Mouse (Mus musculus): ENCODE measurements at regions not wholly inside any gene's neighbourhood (a gene's known extent, or its start where the extent isn't known, plus 50 kb on each side); places are given as distances from the start of the nearest gene placed in this dataset.

GRCm38 (mm10) chr3:132006912-132007311, 78.2 kb upstream of the Dkk2 start:
- Histone ChIP-seq H3K4me1 (ENCODE audit: control insufficient read depth, insufficient read depth, low read length) (no peaks in the 10 kb centered on the region), H3K27ac (ENCODE audit: low read depth, low read length) (no peak overlapping the region), H3K9me3 (ENCODE audit: control insufficient read depth, low read length) (no peaks in the 10 kb centered on the region), H3K4me3 (ENCODE audit: low read depth, low read length) (no peak overlapping the region), H3K27me3 (ENCODE audit: control insufficient read depth, insufficient read depth, low read length) (no peaks in the 10 kb centered on the region), H3K9ac (ENCODE audit: low read length) (no peak overlapping the region), H3K4me2 (no peak overlapping the region), H3K36me3 (ENCODE audit: control insufficient read depth, insufficient read depth, low read length) (no peaks in the 10 kb centered on the region)
- ATAC-seq (ENCODE audit: low FRiP score): no peak
- 85% methylated on average over 11 of the region's 11 CpGs for WGBS
- DNase-seq (ENCODE audit: low spot score, missing footprints): peak; percentile 60

- no peak for ATAC-seq (ENCODE audit: low FRiP score)
- WGBS: 89% methylated on average over 4 of the region's 4 CpGs
- Histone ChIP-seq H3K9me3 (ENCODE audit: control insufficient read depth, low read length) (no peaks in the 10 kb centered on the region), H3K9ac (ENCODE audit: low read length) (no peak overlapping the region), H3K4me2 (no peak overlapping the region), H3K4me1 (ENCODE audit: control insufficient read depth, insufficient read depth, low read length) (no peaks in the 10 kb centered on the region), H3K36me3 (ENCODE audit: control insufficient read depth, insufficient read depth, low read length) (no peaks in the 10 kb centered on the region), H3K27me3 (ENCODE audit: control insufficient read depth, insufficient read depth, low read length) (no peaks in the 10 kb centered on the region), H3K4me3 (ENCODE audit: low read depth, low read length) (no peak overlapping the region), H3K27ac (ENCODE audit: low read depth, low read length) (no peak overlapping the region)
- no peak for DNase-seq (ENCODE audit: low spot score, missing footprints)
Measured at GRCm38 (mm10) chr3:132007356-132007755, 77.7 kb upstream of the Dkk2 start.

GRCm38 (mm10) chr3:132015205-132015604, 69.9 kb upstream of the Dkk2 start:
- no peaks in the 10 kb centered on the region for H3K36me3 ChIP-seq (ENCODE audit: control insufficient read depth, insufficient read depth, low read length)
- H3K27me3 ChIP-seq (ENCODE audit: control insufficient read depth, insufficient read depth, low read length): no peaks in the 10 kb centered on the region
- no peaks in the 10 kb centered on the region for H3K9me3 ChIP-seq (ENCODE audit: control insufficient read depth, low read length)
- H3K4me1 ChIP-seq (ENCODE audit: control insufficient read depth, insufficient read depth, low read length): peaks cover 23% of the 10 kb centered on the region
- no peak overlapping the region for H3K9ac ChIP-seq (ENCODE audit: low read length)
- no peak overlapping the region for H3K4me2 ChIP-seq
- peak; percentile 85 for DNase-seq (ENCODE audit: low spot score, missing footprints)
- H3K4me3 ChIP-seq (ENCODE audit: low read depth, low read length): no peak overlapping the region
- no peak for ATAC-seq (ENCODE audit: low FRiP score)
- 47% methylated on average over 6 of the region's 6 CpGs for WGBS
- H3K27ac ChIP-seq (ENCODE audit: low read depth, low read length): no peak overlapping the region

GRCm38 (mm10) chr3:132017485-132018261, 67.4 kb upstream of the Dkk2 start:
- WGBS: 10% methylated on average over 15 of the region's 15 CpGs
- Histone ChIP-seq H3K9me3 (ENCODE audit: control insufficient read depth, low read length) (no peaks in the 10 kb centered on the region), H3K9ac (ENCODE audit: low read length) (0 out of 2 replicates have a peak overlapping the region, but pooled peaks have one; percentile 24), H3K4me1 (ENCODE audit: control insufficient read depth, insufficient read depth, low read length) (peaks cover 23% of the 10 kb centered on the region), H3K4me2 (peak overlapping the region; percentile 30), H3K36me3 (ENCODE audit: control insufficient read depth, insufficient read depth, low read length) (no peaks in the 10 kb centered on the region), H3K4me3 (ENCODE audit: low read depth, low read length) (no peak overlapping the region), H3K27me3 (ENCODE audit: control insufficient read depth, insufficient read depth, low read length) (no peaks in the 10 kb centered on the region), H3K27ac (ENCODE audit: low read depth, low read length) (peak overlapping the region; percentile 35)
- ATAC-seq (ENCODE audit: low FRiP score) (peak; percentile 86), DNase-seq (ENCODE audit: low spot score, missing footprints) (peak; percentile 94)

GRCm38 (mm10) chr3:132018505-132018904, 66.6 kb upstream of the Dkk2 start:
- Histone ChIP-seq H3K4me3 (ENCODE audit: low read depth, low read length) (no peak overlapping the region), H3K9ac (ENCODE audit: low read length) (no peak overlapping the region), H3K4me2 (no peak overlapping the region), H3K9me3 (ENCODE audit: control insufficient read depth, low read length) (no peaks in the 10 kb centered on the region), H3K27ac (ENCODE audit: low read depth, low read length) (no peak overlapping the region), H3K4me1 (ENCODE audit: control insufficient read depth, insufficient read depth, low read length) (peaks cover 23% of the 10 kb centered on the region), H3K36me3 (ENCODE audit: control insufficient read depth, insufficient read depth, low read length) (no peaks in the 10 kb centered on the region), H3K27me3 (ENCODE audit: control insufficient read depth, insufficient read depth, low read length) (no peaks in the 10 kb centered on the region)
- ATAC-seq (ENCODE audit: low FRiP score) (peak; percentile 33; the same call in 1 of the 2 replicates), DNase-seq (ENCODE audit: low spot score, missing footprints) (peak; percentile 82)
- WGBS: 40% methylated on average over 2 of the region's 2 CpGs

GRCm38 (mm10) chr3:132022032-132022431, 63.1 kb upstream of the Dkk2 start:
- ATAC-seq (ENCODE audit: low FRiP score) (no peak), DNase-seq (ENCODE audit: low spot score, missing footprints) (peak; percentile 21)
- H3K4me2 ChIP-seq: no peak overlapping the region
- H3K4me1 ChIP-seq (ENCODE audit: control insufficient read depth, insufficient read depth, low read length): peaks cover 16% of the 10 kb centered on the region
- H3K9me3 ChIP-seq (ENCODE audit: control insufficient read depth, low read length): no peaks in the 10 kb centered on the region
- H3K4me3 ChIP-seq (ENCODE audit: low read depth, low read length): no peak overlapping the region
- no peak overlapping the region for H3K27ac ChIP-seq (ENCODE audit: low read depth, low read length)
- no peak overlapping the region for H3K9ac ChIP-seq (ENCODE audit: low read length)
- H3K27me3 ChIP-seq (ENCODE audit: control insufficient read depth, insufficient read depth, low read length): no peaks in the 10 kb centered on the region
- 84% methylated on average over 4 of the region's 4 CpGs for WGBS
- H3K36me3 ChIP-seq (ENCODE audit: control insufficient read depth, insufficient read depth, low read length): no peaks in the 10 kb centered on the region

GRCm38 (mm10) chr3:132023342-132023741, 61.8 kb upstream of the Dkk2 start:
- Histone ChIP-seq H3K4me1 (ENCODE audit: control insufficient read depth, insufficient read depth, low read length) (peaks cover 6% of the 10 kb centered on the region; the same call in 1 of the 2 replicates), H3K9me3 (ENCODE audit: control insufficient read depth, low read length) (no peaks in the 10 kb centered on the region), H3K9ac (ENCODE audit: low read length) (no peak overlapping the region), H3K36me3 (ENCODE audit: control insufficient read depth, insufficient read depth, low read length) (no peaks in the 10 kb centered on the region), H3K27ac (ENCODE audit: low read depth, low read length) (no peak overlapping the region), H3K4me3 (ENCODE audit: low read depth, low read length) (no peak overlapping the region), H3K27me3 (ENCODE audit: control insufficient read depth, insufficient read depth, low read length) (no peaks in the 10 kb centered on the region), H3K4me2 (no peak overlapping the region)
- ATAC-seq (ENCODE audit: low FRiP score): no peak
- WGBS: 94% methylated on average over 6 of the region's 6 CpGs
- peak; percentile 70 for DNase-seq (ENCODE audit: low spot score, missing footprints)

GRCm38 (mm10) chr3:132029112-132029511, 56.0 kb upstream of the Dkk2 start:
- no peak for ATAC-seq (ENCODE audit: low FRiP score)
- Histone ChIP-seq H3K9me3 (ENCODE audit: control insufficient read depth, low read length) (no peaks in the 10 kb centered on the region), H3K27ac (ENCODE audit: low read depth, low read length) (no peak overlapping the region), H3K4me1 (ENCODE audit: control insufficient read depth, insufficient read depth, low read length) (no peaks in the 10 kb centered on the region), H3K36me3 (ENCODE audit: control insufficient read depth, insufficient read depth, low read length) (no peaks in the 10 kb centered on the region), H3K4me3 (ENCODE audit: low read depth, low read length) (no peak overlapping the region), H3K4me2 (no peak overlapping the region), H3K9ac (ENCODE audit: low read length) (no peak overlapping the region), H3K27me3 (ENCODE audit: control insufficient read depth, insufficient read depth, low read length) (no peaks in the 10 kb centered on the region)
- 91% methylated on average over 3 of the region's 3 CpGs for WGBS
- no peak for DNase-seq (ENCODE audit: low spot score, missing footprints)

GRCm38 (mm10) chr3:132033078-132033713, 51.9 kb upstream of the Dkk2 start:
- no peak for DNase-seq (ENCODE audit: low spot score, missing footprints)
- no peak overlapping the region for H3K4me2 ChIP-seq
- no peak overlapping the region for H3K27ac ChIP-seq (ENCODE audit: low read depth, low read length)
- H3K36me3 ChIP-seq (ENCODE audit: control insufficient read depth, insufficient read depth, low read length): no peaks in the 10 kb centered on the region
- no peak for ATAC-seq (ENCODE audit: low FRiP score)
- no peaks in the 10 kb centered on the region for H3K9me3 ChIP-seq (ENCODE audit: control insufficient read depth, low read length)
- H3K4me3 ChIP-seq (ENCODE audit: low read depth, low read length): no peak overlapping the region
- H3K4me1 ChIP-seq (ENCODE audit: control insufficient read depth, insufficient read depth, low read length): no peaks in the 10 kb centered on the region
- H3K9ac ChIP-seq (ENCODE audit: low read length): no peak overlapping the region
- 45% methylated on average over 5 of the region's 5 CpGs for WGBS
- H3K27me3 ChIP-seq (ENCODE audit: control insufficient read depth, insufficient read depth, low read length): no peaks in the 10 kb centered on the region

All from midbrain, embryonic 11.5 days (tissue).